Mouse (Mus musculus): ENCODE measurements around the gene Txn2.

- TF ChIP-seq POLR2A (IDR thresholded peaks at IDR 0.05; ENCODE audit: insufficient read depth, low read depth, low read length), result no peak
- no peak for TF ChIP-seq CTCF (IDR thresholded peaks at IDR 0.05; ENCODE audit: insufficient read depth, low read depth, low read length)
Observed at GRCm38 (mm10) chr15:77934326-77934725, 5.5 kb upstream of the Txn2 start.
